Mouse (Mus musculus): ENCODE results near the gene Neil1. TPM values are rescaled to one million over a fixed set of nuclear protein-coding genes. Genes with fewer than 3 reads are reported as not detected.
A peak's percentile ranks its signal among the peaks of the same experiment; 100 is the strongest.

Neil1 gene
- polyA plus RNA-seq, 1 experiment from 2014 or later: 8.4 TPM

DNA sequence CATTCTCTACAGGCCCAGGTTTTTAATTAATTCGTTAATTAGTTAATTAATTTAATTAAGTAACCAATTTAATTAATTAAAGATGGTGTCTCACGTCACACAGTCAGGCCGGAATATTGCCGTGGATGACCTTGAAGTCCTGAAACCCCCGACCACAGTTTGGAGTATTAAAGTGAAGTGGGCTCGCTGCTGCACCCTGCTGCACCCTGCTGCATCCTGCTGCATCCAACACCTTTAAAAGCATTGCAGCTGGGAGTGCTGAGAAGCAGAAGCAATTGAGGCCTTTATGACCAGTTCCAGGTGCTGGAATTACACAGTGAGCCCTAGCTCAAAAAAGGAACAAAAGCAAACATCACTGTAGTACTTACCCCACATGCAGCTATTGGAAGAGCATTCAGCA is 4.2 kb upstream of the Neil1 start:
- Histone ChIP-seq H3K4me1 (peaks cover 16% of the 10 kb centered on the region), H3K27me3 (no peaks in the 10 kb centered on the region), H3K36me3 (peaks cover 19% of the 10 kb centered on the region), H3K27ac (no peak overlapping the region), H3K9me3 (replicated peaks) (no peaks in the 10 kb centered on the region), H3K9ac (no peak overlapping the region), H3K4me2 (replicated peaks) (no peak overlapping the region), H3K4me3 (no peak overlapping the region)
- ATAC-seq (ENCODE audit: low FRiP score): no peak
- 58% methylated on average over 6 of the region's 6 CpGs for WGBS

DNA sequence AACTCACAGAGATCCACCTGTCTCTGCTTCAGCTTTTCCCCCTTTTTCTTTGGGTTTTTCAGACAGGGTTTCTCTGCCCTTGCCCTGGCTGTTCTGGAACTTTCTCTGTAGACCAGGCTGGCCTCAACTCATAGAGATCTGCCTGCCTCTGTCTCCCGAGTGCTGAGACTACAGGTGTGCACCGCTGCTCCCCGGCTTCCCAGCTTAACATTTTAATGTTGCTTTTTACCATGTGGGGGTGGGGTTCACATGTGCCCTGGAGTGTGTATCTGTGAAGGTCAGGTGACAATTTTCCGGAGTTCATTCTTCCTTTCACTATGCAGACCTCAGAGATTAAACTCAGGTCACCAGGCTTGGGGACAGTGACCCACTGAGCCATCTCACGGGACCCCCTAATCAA is 2.1 kb upstream of the Neil1 start:
- H3K27me3 ChIP-seq: no peaks in the 10 kb centered on the region
- H3K27ac ChIP-seq: no peak overlapping the region
- no peak overlapping the region for H3K4me3 ChIP-seq
- peaks cover 19% of the 10 kb centered on the region for H3K4me1 ChIP-seq
- H3K9me3 ChIP-seq (replicated peaks): no peaks in the 10 kb centered on the region
- no peak for ATAC-seq (ENCODE audit: low FRiP score)
- no peak overlapping the region for H3K9ac ChIP-seq
- 83% methylated on average over 5 of the region's 5 CpGs for WGBS
- H3K36me3 ChIP-seq: peaks cover 9% of the 10 kb centered on the region
- no peak overlapping the region for H3K4me2 ChIP-seq (replicated peaks)

DNA sequence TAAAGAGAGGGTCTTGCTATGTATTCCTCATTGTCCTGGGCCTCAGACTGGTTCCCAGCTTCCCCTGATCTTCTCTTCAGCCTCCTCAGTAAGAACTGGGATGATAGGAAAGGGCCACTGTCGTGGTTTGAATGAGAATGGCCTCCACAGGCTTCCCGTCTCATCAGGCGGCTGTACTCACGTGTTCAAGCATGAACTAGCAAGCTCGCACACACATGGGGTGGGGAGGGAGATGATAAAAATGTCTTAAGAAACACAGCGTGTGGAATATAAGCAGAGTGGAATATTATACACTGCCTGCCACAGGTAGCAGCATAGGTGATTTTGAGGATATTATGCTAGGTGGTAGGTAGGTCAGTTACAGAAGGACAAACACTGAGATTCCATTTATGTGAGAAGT is 916 bp upstream of the Neil1 start:
- WGBS: 74% methylated on average over 6 of the region's 6 CpGs
- H3K4me2 ChIP-seq (replicated peaks): peak overlapping the region; percentile 74
- H3K4me1 ChIP-seq: peaks cover 19% of the 10 kb centered on the region
- peak overlapping the region; percentile 67 for H3K9ac ChIP-seq
- no peaks in the 10 kb centered on the region for H3K27me3 ChIP-seq
- peak overlapping the region; percentile 87 for H3K27ac ChIP-seq
- ATAC-seq (ENCODE audit: low FRiP score): no peak
- H3K36me3 ChIP-seq: peaks cover 9% of the 10 kb centered on the region
- peak overlapping the region; percentile 49 for H3K4me3 ChIP-seq
- H3K9me3 ChIP-seq (replicated peaks): no peaks in the 10 kb centered on the region

GRCm38 (mm10) chr9:57147205-57148143 is 631 bp downstream of the Neil1 start:
- 8% methylated on average over 19 of the region's 19 CpGs for WGBS
- Histone ChIP-seq H3K4me3 (peak overlapping the region; percentile 49), H3K9ac (peak overlapping the region; percentile 67), H3K27ac (peak overlapping the region; percentile 87), H3K4me2 (replicated peaks) (peak overlapping the region; percentile 74), H3K4me1 (peaks cover 19% of the 10 kb centered on the region), H3K27me3 (no peaks in the 10 kb centered on the region), H3K9me3 (replicated peaks) (no peaks in the 10 kb centered on the region), H3K36me3 (peaks cover 20% of the 10 kb centered on the region)
- peak; percentile 44 for ATAC-seq (ENCODE audit: low FRiP score)

- Histone ChIP-seq H3K4me2 (replicated peaks) (peak overlapping the region; percentile 74), H3K9me3 (replicated peaks) (no peaks in the 10 kb centered on the region), H3K4me3 (no peak overlapping the region), H3K27ac (no peak overlapping the region), H3K27me3 (no peaks in the 10 kb centered on the region), H3K9ac (peak overlapping the region; percentile 67; the same call in 1 of the 2 replicates), H3K36me3 (peaks cover 29% of the 10 kb centered on the region), H3K4me1 (peaks cover 19% of the 10 kb centered on the region)
- no peak for ATAC-seq (ENCODE audit: low FRiP score)
- WGBS: 84% methylated on average over 16 of the region's 17 CpGs
Observed at GRCm38 (mm10) chr9:57146451-57147066, 1.5 kb downstream of the Neil1 start.

DNA sequence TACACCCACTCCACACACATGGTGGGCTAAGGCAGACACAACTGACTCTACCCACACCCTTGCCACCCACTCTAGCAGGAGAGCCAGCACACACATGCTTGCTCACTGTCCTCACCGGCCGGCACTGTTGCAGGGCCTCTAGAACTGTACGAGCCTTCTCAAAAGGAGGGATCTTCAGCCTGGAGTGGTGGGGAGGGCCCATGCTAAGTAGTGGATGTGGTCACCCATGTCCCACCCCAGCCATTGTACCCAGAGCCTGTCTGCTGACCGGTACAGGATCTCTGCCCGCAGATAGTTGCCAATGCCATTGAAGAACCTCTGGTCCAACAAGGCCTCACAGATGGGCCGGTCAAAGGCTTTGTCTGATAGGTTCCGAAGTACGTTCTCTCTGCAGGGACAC is 3.3 kb downstream of the Neil1 start:
- Histone ChIP-seq H3K9me3 (replicated peaks) (no peaks in the 10 kb centered on the region), H3K36me3 (peaks cover 47% of the 10 kb centered on the region), H3K9ac (no peak overlapping the region), H3K4me1 (peaks cover 19% of the 10 kb centered on the region), H3K27ac (no peak overlapping the region), H3K27me3 (no peaks in the 10 kb centered on the region), H3K4me3 (no peak overlapping the region), H3K4me2 (replicated peaks) (no peak overlapping the region)
- whole genome bisulfite sequencing: 93% methylated on average over 8 of the region's 8 CpGs
- ATAC-seq (ENCODE audit: low FRiP score): no peak

DNA sequence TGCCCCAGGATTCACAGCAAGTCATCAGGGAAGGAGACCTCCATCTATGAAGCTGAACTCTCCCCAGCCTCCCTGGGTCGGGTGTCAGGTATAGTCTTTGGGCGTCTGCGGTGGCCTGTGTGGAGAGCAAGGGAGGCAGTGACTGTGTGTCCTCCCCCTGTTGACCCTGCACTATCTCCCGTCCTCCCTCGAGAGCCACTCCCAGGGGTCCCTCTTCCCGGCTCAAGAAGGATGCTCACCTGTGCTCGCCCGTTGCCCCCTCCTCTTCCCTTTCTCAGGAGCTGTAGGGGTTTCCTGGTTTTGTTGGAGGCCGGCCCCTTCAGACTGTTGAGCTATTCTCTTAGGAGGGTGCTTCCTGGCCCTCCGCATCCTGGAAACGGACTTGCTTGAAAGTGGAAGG is 4.9 kb downstream of the Neil1 start:
- H3K36me3 ChIP-seq: peaks cover 62% of the 10 kb centered on the region
- no peak for ATAC-seq (ENCODE audit: low FRiP score)
- WGBS: 85% methylated on average over 11 of the region's 11 CpGs

DNA sequence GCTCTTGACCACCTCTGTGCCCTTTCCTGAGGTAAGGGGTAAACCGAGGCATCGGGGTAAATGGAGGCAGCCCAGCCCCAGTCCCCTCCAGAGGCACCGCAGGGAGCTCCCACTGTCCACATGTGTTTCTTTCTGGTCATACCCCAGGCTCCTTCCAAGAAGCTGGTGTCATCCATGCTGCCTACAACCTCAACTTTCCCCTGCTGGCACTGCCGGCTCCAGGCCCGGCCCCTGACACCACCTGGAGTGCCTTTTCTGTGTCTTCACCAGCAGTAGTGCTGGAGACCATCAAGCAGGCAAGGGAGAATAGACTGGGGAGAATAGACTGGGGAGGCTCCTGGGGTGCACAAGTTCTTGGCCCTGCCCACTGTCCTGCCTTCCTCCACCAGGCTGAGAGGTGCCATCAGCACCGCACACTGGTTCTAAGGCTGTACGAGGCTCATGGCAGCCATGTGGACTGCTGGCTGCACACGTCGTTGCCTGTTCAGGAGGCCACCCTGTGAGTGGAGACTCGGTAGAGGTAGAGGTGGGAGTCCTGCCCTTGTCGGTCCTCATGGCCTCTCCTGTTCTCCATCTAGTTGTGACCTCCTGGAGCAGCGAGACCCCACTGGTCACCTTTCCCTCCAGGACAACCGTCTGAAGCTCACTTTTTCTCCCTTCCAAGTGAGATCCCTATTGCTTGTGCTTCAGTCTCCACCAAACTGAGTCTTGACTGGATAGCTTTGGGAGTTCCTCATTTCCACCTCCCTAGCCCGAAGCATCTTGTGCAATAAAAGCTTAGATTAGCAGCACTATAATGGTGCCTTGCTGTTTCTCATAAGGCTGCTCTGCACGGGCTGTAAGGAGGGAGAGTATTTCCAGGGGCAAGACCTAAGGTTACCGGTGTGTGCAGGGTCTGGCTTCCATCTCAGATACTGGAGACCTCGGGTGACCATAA is 6.4 kb downstream of the Neil1 start:
- peaks cover 77% of the 10 kb centered on the region for H3K36me3 ChIP-seq
- no peak overlapping the region for H3K4me2 ChIP-seq (replicated peaks)
- WGBS: 93% methylated on average over 17 of the region's 17 CpGs
- ATAC-seq (ENCODE audit: low FRiP score): no peak
- no peak overlapping the region for H3K9ac ChIP-seq
- H3K4me3 ChIP-seq: no peak overlapping the region
- no peaks in the 10 kb centered on the region for H3K27me3 ChIP-seq
- no peaks in the 10 kb centered on the region for H3K9me3 ChIP-seq (replicated peaks)
- peaks cover 4% of the 10 kb centered on the region for H3K4me1 ChIP-seq
- no peak overlapping the region for H3K27ac ChIP-seq

More for the DNA sequence above, 4.9 kb downstream of the Neil1 start:
- Histone ChIP-seq H3K9ac (no peak overlapping the region; the same call in 1 of the 2 replicates), H3K27me3 (no peaks in the 10 kb centered on the region), H3K4me2 (replicated peaks) (no peak overlapping the region), H3K4me1 (peaks cover 13% of the 10 kb centered on the region), H3K27ac (no peak overlapping the region), H3K9me3 (replicated peaks) (no peaks in the 10 kb centered on the region), H3K4me3 (no peak overlapping the region)

GRCm38 (mm10) chr9:57139571-57139970 is 8.5 kb downstream of the Neil1 start:
- Histone ChIP-seq H3K4me1 (no peaks in the 10 kb centered on the region), H3K9ac (no peak overlapping the region), H3K27ac (no peak overlapping the region), H3K4me2 (replicated peaks) (no peak overlapping the region), H3K4me3 (no peak overlapping the region), H3K27me3 (no peaks in the 10 kb centered on the region), H3K9me3 (replicated peaks) (no peaks in the 10 kb centered on the region), H3K36me3 (peaks cover 91% of the 10 kb centered on the region)
- no peak for ATAC-seq (ENCODE audit: low FRiP score)
- 97% methylated on average over 5 of the region's 5 CpGs for WGBS

- 88% methylated on average over 9 of the region's 9 CpGs for WGBS
- ATAC-seq (ENCODE audit: low FRiP score): no peak
Observed at GRCm38 (mm10) chr9:57139110-57139509, 9.0 kb downstream of the Neil1 start.

DNA sequence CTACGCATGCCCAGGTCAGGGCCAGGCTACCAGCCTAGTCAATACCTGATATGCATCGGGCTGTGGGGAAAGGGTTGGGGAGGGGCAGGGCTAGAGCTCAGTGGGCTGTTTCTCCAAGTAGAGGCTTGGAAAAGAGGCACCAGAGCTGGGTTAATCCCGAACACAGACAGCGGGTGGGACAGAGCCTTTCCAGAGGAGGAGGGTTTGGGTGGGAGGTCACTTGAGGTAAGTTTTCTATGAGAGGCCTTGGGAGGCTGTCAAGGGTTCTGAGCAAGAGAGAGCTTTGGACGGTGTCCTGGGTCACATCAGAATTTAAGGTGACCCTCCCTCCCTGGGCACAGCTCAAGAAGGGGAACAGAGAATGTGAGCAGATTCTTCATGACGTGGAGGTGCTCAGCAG is 9.6 kb downstream of the Neil1 start:
- no peaks in the 10 kb centered on the region for H3K27me3 ChIP-seq
- no peak overlapping the region for H3K27ac ChIP-seq
- no peak for ATAC-seq (ENCODE audit: low FRiP score)
- no peaks in the 10 kb centered on the region for H3K4me1 ChIP-seq
- H3K36me3 ChIP-seq: peaks cover 86% of the 10 kb centered on the region
- no peaks in the 10 kb centered on the region for H3K9me3 ChIP-seq (replicated peaks)
- no peak overlapping the region for H3K4me3 ChIP-seq
- no peak overlapping the region for H3K4me2 ChIP-seq (replicated peaks)
- WGBS: 93% methylated on average over 6 of the region's 6 CpGs
- no peak overlapping the region for H3K9ac ChIP-seq

More at GRCm38 (mm10) chr9:57139110-57139509, 9.0 kb downstream of the Neil1 start:
- peaks cover 87% of the 10 kb centered on the region for H3K36me3 ChIP-seq
- H3K27ac ChIP-seq: no peak overlapping the region
- no peak overlapping the region for H3K9ac ChIP-seq
- H3K27me3 ChIP-seq: no peaks in the 10 kb centered on the region
- H3K9me3 ChIP-seq (replicated peaks): no peaks in the 10 kb centered on the region
- no peaks in the 10 kb centered on the region for H3K4me1 ChIP-seq
- no peak overlapping the region for H3K4me2 ChIP-seq (replicated peaks)
- no peak overlapping the region for H3K4me3 ChIP-seq

GRCm38 (mm10) chr9:57137777-57138176 is 10.3 kb downstream of the Neil1 start:
- H3K27ac ChIP-seq: no peak overlapping the region
- 90% methylated on average over 9 of the region's 9 CpGs for WGBS
- no peaks in the 10 kb centered on the region for H3K9me3 ChIP-seq (replicated peaks)
- no peaks in the 10 kb centered on the region for H3K27me3 ChIP-seq
- H3K4me3 ChIP-seq: no peak overlapping the region
- no peak overlapping the region for H3K4me2 ChIP-seq (replicated peaks)
- no peaks in the 10 kb centered on the region for H3K4me1 ChIP-seq
- peaks cover 79% of the 10 kb centered on the region for H3K36me3 ChIP-seq
- H3K9ac ChIP-seq: no peak overlapping the region
- no peak for ATAC-seq (ENCODE audit: low FRiP score)
